Comparison of ENCODE assay signal across 8 mouse cellular contexts in genomic region chr9:51102963-51103807, GRCm38 (mm10). TPM values are rescaled to one million over a fixed set of nuclear protein-coding genes. Genes with fewer than 3 reads are reported as not detected.
DNase-seq lines count a peak whose midpoint lies in the region; ATAC-seq and TF ChIP-seq lines count a peak whose summit lies in the region.

No protein-coding gene starts in this region.

- H3K9ac ChIP-seq in ES-E14 (ENCODE audit: insufficient read depth, low read depth, low read length, poor library complexity, severe bottlenecking): peak overlapping the region; percentile 8
- peak overlapping the region; percentile 71 for H3K9ac ChIP-seq in forebrain, embryonic 12.5 days
- peak overlapping the region; percentile 66 for H3K9ac ChIP-seq in lung, embryonic 14.5 days

- H3K36me3 ChIP-seq in ES-E14 (ENCODE audit: control insufficient read depth, insufficient read depth, low read length, poor library complexity, severe bottlenecking): no peaks in the 10 kb centered on the region
- no peaks in the 10 kb centered on the region for H3K36me3 ChIP-seq in forebrain, embryonic 12.5 days (replicated peaks)
- no peaks in the 10 kb centered on the region for H3K36me3 ChIP-seq in lung, embryonic 14.5 days (ENCODE audit: insufficient read depth)

- TF ChIP-seq CTCF in bone marrow macrophage, adult 2 months (IDR thresholded peaks at IDR 0.05; ENCODE audit: low read depth, low read length): no peak
- TF ChIP-seq CTCF in lung, embryonic 14.5 days (IDR thresholded peaks at IDR 0.05; ENCODE audit: low read depth): no peak

- H3K4me1 ChIP-seq in ES-E14 (ENCODE audit: control insufficient read depth in 2 of 2, insufficient read depth in 2 of 2, low read length in 2 of 2, poor library complexity in 1 of 2): peaks cover 0 to 8% of the 10 kb centered on the region in 2 experiments; a peak in 2 of 4 replicates
- H3K4me1 ChIP-seq in bone marrow macrophage, adult 2 months (ENCODE audit: control insufficient read depth, insufficient read depth, low read length): peaks cover 5% of the 10 kb centered on the region; the same call in 1 of the 2 replicates
- peaks cover 15% of the 10 kb centered on the region for H3K4me1 ChIP-seq in forebrain, embryonic 12.5 days
- H3K4me1 ChIP-seq in lung, embryonic 14.5 days (ENCODE audit: insufficient read depth): no peaks in the 10 kb centered on the region; the same call in 1 of the 2 replicates

- peak; percentile 25 for DNase-seq in ES-E14 (ENCODE audit: low read depth, low spot score)
- DNase-seq in heart, postnatal 10 days: peak; percentile 49 to 59
- peak; percentile 44 to 68 for DNase-seq in kidney, postnatal 36 days
- DNase-seq in lung, embryonic 14.5 days: peak; percentile 73
- DNase-seq in ovary, postnatal 10 days (ENCODE audit: low spot score): peak; percentile 12

- peak overlapping the region; percentile 100 for H3K4me2 ChIP-seq in forebrain, embryonic 12.5 days
- peak overlapping the region; percentile 99 for H3K4me2 ChIP-seq in lung, embryonic 14.5 days

- no peak for TF ChIP-seq POLR2A in bone marrow macrophage, adult 2 months (IDR thresholded peaks at IDR 0.05; ENCODE audit: borderline replicate concordance, low read depth, low read length)

- no peaks in the 10 kb centered on the region for H3K9me3 ChIP-seq in ES-E14 (ENCODE audit: control insufficient read depth, insufficient read depth, low read depth, low read length)
- no peaks in the 10 kb centered on the region for H3K9me3 ChIP-seq in forebrain, embryonic 12.5 days
- H3K9me3 ChIP-seq in lung, embryonic 14.5 days (ENCODE audit: low read depth, low read length): no peaks in the 10 kb centered on the region

- intact Hi-C loops in heart, postnatal 10 days (cut with DNase I): no loop called here

- H3K4me3 ChIP-seq in ES-E14 (ENCODE audit: insufficient read depth in 1 of 2, low read depth in 1 of 2, low read length in 2 of 2, poor library complexity in 1 of 2, severe bottlenecking in 1 of 2): peak overlapping the region; percentile 53 to 65
- peak overlapping the region; percentile 56 for H3K4me3 ChIP-seq in bone marrow macrophage, adult 2 months (ENCODE audit: insufficient read depth, low read length)
- peak overlapping the region; percentile 57 for H3K4me3 ChIP-seq in forebrain, embryonic 12.5 days (replicated peaks)
- peak overlapping the region; percentile 56 for H3K4me3 ChIP-seq in lung, embryonic 14.5 days (ENCODE audit: low read depth, low read length)

- whole genome bisulfite sequencing in forebrain, embryonic 12.5 days: 2% methylated on average over 44 of the region's 44 CpGs
- WGBS in lung, embryonic 14.5 days: 2% methylated on average over 44 of the region's 44 CpGs

- in situ Hi-C loops in ES-E14 (cut with MboI; ENCODE audit: low sequenced_read_pairs in 2 of 2, unreplicated experiment in 2 of 2): no loop called here

- ATAC-seq in forebrain, embryonic 12.5 days (ENCODE audit: low FRiP score): peak; percentile 75
- peak; percentile 71 for ATAC-seq in lung, embryonic 14.5 days (ENCODE audit: insufficient read depth)
- ATAC-seq in erythroid progenitor cell, adult 5-6 weeks (replicated peaks; ENCODE audit: low FRiP score, poor library complexity, severe bottlenecking): no peak

- H3K27ac ChIP-seq in ES-E14 (ENCODE audit: insufficient read depth, low read depth, low read length, poor library complexity, severe bottlenecking): no peak overlapping the region
- no peak overlapping the region for H3K27ac ChIP-seq in bone marrow macrophage, adult 2 months (ENCODE audit: insufficient read depth, low read depth, low read length)
- no peak overlapping the region for H3K27ac ChIP-seq in forebrain, embryonic 12.5 days
- no peak overlapping the region for H3K27ac ChIP-seq in lung, embryonic 14.5 days (ENCODE audit: low read depth)

- peaks cover 28% of the 10 kb centered on the region for H3K27me3 ChIP-seq in forebrain, embryonic 12.5 days
- peaks cover 8% of the 10 kb centered on the region; the same call in 1 of the 2 replicates for H3K27me3 ChIP-seq in lung, embryonic 14.5 days (ENCODE audit: insufficient read depth, low read length)

TF ChIP-seq in ES-E14, 5 proteins besides CTCF, POLR2A, EP300 and RAD21:
- peak; percentile 65; the same call in 1 of the 2 replicates for TF ChIP-seq MAFK (IDR thresholded peaks at IDR 0.05; ENCODE audit: insufficient read depth, low read depth, low read length)
- no peak for TF ChIP-seq ZC3H11A (IDR thresholded peaks at IDR 0.05; ENCODE audit: borderline replicate concordance, low read depth, low read length)
- no peak for TF ChIP-seq HCFC1 (IDR thresholded peaks at IDR 0.05; ENCODE audit: borderline replicate concordance, insufficient read depth, low read length)
- no peak for TF ChIP-seq CHD2 (IDR thresholded peaks at IDR 0.05; ENCODE audit: low read depth, low read length)
- no peak for TF ChIP-seq ZNF384 (IDR thresholded peaks at IDR 0.05; ENCODE audit: low read depth, low read length)

RNA-seq across cellular contexts. Expression of gene 4833427G06Rik, which starts 1.3 kb away (rescaled TPM):
- 0.22 and 0.32 TPM in 2 replicates for total RNA-seq in ES-E14 (2012; rRNA removed)
- not detected in 2 replicates for polyA plus RNA-seq in bone marrow macrophage, adult 2 months (2012; ENCODE audit: insufficient read depth, insufficient read length, missing spikeins)
- 0.27 TPM in 1 of 2 replicates, not detected in the other for polyA plus RNA-seq in forebrain, embryonic 12.5 days (2016; fragmentation: Nextera tagmentation; extraction: Ambion mirVana)
- not detected for total RNA-seq in heart, postnatal 10 days (2021)
- 0.58 TPM in 1 of 2 replicates, not detected in the other for polyA plus RNA-seq in lung, embryonic 14.5 days (2014; fragmentation: Nextera tagmentation; extraction: Ambion mirVana)
- not detected in 2 replicates for total RNA-seq in erythroid progenitor cell, adult 5-6 weeks (2015; ENCODE audit: low replicate concordance)
- not detected in 2 replicates for total RNA-seq in erythroid progenitor cell, adult 5-6 weeks (2017; ENCODE audit: low replicate concordance)

RNA-seq across cellular contexts. Expression of gene Layn, which starts 26.3 kb away (rescaled TPM):
- total RNA-seq in ES-E14 (2012; rRNA removed): 1.4 and 2.8 TPM in 2 replicates
- 4.5 and 6.7 TPM in 2 replicates for polyA plus RNA-seq in bone marrow macrophage, adult 2 months (2012; ENCODE audit: insufficient read depth, insufficient read length, missing spikeins)
- 0.69 and 1.2 TPM in 2 replicates for polyA plus RNA-seq in forebrain, embryonic 12.5 days (2016; fragmentation: Nextera tagmentation; extraction: Ambion mirVana)
- 10 to 100 TPM in 1 of 2 experiments, 1 to 10 TPM in 1; 9.3 to 11.7 TPM for total RNA-seq in heart, postnatal 10 days (2021)
- polyA plus RNA-seq in lung, embryonic 14.5 days (2014; fragmentation: Nextera tagmentation; extraction: Ambion mirVana): 5.4 and 7.3 TPM in 2 replicates
- total RNA-seq in erythroid progenitor cell, adult 5-6 weeks (2015; ENCODE audit: low replicate concordance): not detected in 2 replicates
- total RNA-seq in erythroid progenitor cell, adult 5-6 weeks (2017; ENCODE audit: low replicate concordance): 1.7 and 2.0 TPM in 2 replicates

RNA-seq across cellular contexts. Expression of gene Btg4, which starts 42.5 kb away (rescaled TPM):
- not detected in 2 replicates for total RNA-seq in ES-E14 (2012; rRNA removed)
- not detected in 2 replicates for polyA plus RNA-seq in bone marrow macrophage, adult 2 months (2012; ENCODE audit: insufficient read depth, insufficient read length, missing spikeins)
- polyA plus RNA-seq in forebrain, embryonic 12.5 days (2016; fragmentation: Nextera tagmentation; extraction: Ambion mirVana): not detected in 2 replicates
- not detected for total RNA-seq in heart, postnatal 10 days (2021)
- polyA plus RNA-seq in lung, embryonic 14.5 days (2014; fragmentation: Nextera tagmentation; extraction: Ambion mirVana): not detected in 2 replicates
- not detected in 2 replicates for total RNA-seq in erythroid progenitor cell, adult 5-6 weeks (2015; ENCODE audit: low replicate concordance)
- total RNA-seq in erythroid progenitor cell, adult 5-6 weeks (2017; ENCODE audit: low replicate concordance): not detected in 2 replicates

Comparison
In these comparisons a context has a peak if more than half of its experiments do, and no peak if none do; other contexts are left out.
1. DNase-seq: peak in every context shown above with its lines; median percentile 73 in lung, embryonic 14.5 days; 56 in kidney, postnatal 36 days; 54 in heart, postnatal 10 days; 25 in ES-E14; 12 in ovary, postnatal 10 days.
2. H3K9ac ChIP-seq: peak in every context shown above with its lines; median percentile 71 in forebrain, embryonic 12.5 days; 66 in lung, embryonic 14.5 days; 8 in ES-E14.